Mouse (Mus musculus): ENCODE data around the gene Rasal1. TPM values are rescaled to one million over a fixed set of nuclear protein-coding genes. Genes with fewer than 3 reads are reported as not detected.

The Rasal1 gene
- polyA plus RNA-seq, 1 experiment from 2014 or later = 0.39 TPM

DNA sequence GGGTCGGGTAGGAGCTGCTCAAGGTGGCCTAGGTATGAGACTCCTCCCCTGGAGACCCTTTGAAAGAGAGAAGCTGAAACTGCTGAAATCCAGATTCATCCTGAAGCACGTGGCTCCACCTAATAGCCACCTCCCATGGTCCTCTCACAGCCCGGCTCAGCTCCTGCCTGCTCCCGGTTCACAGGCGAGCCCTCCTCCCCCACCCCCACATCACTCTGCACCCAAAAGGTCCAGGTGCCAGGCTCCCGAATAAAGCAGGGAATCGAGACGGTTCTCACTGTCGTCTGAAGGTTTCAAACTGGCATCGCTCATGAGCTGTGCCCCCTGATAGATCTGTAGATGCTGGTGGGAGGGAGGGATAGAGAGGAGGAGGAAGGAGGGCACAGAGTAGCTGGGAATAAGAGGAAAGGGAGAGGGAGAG, 43.4 kb upstream of the Rasal1 start:
- no peak for TF ChIP-seq CTCF (IDR thresholded peaks at IDR 0.05; ENCODE audit: low read depth)
- Histone ChIP-seq H3K36me3 (ENCODE audit: insufficient read depth, low read length) (no peaks in the 10 kb centered on the region), H3K27me3 (ENCODE audit: insufficient read depth, low read length) (no peaks in the 10 kb centered on the region), H3K9me3 (replicated peaks; ENCODE audit: low read length) (no peaks in the 10 kb centered on the region), H3K4me2 (ENCODE audit: low read length) (peak overlapping the region; percentile 63), H3K27ac (peak overlapping the region; percentile 50), H3K4me1 (replicated peaks; ENCODE audit: insufficient read depth, low read length) (0 out of 2 replicates have a peak, but pooled peaks cover 3% of the 10 kb centered on the region), H3K4me3 (replicated peaks; ENCODE audit: low read depth, low read length) (peak overlapping the region; percentile 23), H3K9ac (ENCODE audit: low read depth, low read length) (no peak overlapping the region)
- WGBS = under 1% methylated on average over 10 of the region's 10 CpGs
- DNase-seq (ENCODE audit: low spot score) (no peak), ATAC-seq (replicated peaks; ENCODE audit: low FRiP score, low read depth) (no peak)

DNA sequence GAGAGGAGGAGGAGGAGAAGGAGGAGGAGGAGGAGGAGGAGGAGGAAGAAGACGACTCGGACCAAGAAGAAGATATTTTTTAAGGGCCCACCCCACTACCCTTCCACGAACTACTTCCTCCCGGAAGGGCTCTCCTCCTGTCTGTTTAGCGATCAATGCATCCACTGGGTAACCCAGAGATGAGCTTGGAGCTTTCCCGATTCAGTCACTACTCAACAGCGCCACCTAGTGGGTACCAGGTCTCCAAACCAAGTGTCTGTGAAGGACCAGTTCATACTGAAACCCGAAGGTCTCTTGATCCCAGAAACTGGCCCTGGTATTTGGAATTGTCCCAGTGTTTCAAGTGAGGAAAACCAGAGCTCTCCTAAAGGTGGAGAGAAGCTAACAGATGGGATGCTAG, 42.9 kb upstream of the Rasal1 start:
- Histone ChIP-seq H3K9ac (ENCODE audit: low read depth, low read length) (no peak overlapping the region), H3K4me3 (replicated peaks; ENCODE audit: low read depth, low read length) (peak overlapping the region; percentile 23), H3K27me3 (ENCODE audit: insufficient read depth, low read length) (no peaks in the 10 kb centered on the region), H3K4me1 (replicated peaks; ENCODE audit: insufficient read depth, low read length) (0 out of 2 replicates have a peak, but pooled peaks cover 3% of the 10 kb centered on the region), H3K36me3 (ENCODE audit: insufficient read depth, low read length) (no peaks in the 10 kb centered on the region), H3K9me3 (replicated peaks; ENCODE audit: low read length) (no peaks in the 10 kb centered on the region), H3K4me2 (ENCODE audit: low read length) (peak overlapping the region; percentile 63), H3K27ac (no peak overlapping the region)
- WGBS = under 1% methylated on average over 8 of the region's 8 CpGs
- DNase-seq (ENCODE audit: low spot score) (peak; percentile 97), ATAC-seq (replicated peaks; ENCODE audit: low FRiP score, low read depth) (peak; percentile 51)
- TF ChIP-seq CTCF (IDR thresholded peaks at IDR 0.05; ENCODE audit: low read depth) = peak; percentile 94

DNA sequence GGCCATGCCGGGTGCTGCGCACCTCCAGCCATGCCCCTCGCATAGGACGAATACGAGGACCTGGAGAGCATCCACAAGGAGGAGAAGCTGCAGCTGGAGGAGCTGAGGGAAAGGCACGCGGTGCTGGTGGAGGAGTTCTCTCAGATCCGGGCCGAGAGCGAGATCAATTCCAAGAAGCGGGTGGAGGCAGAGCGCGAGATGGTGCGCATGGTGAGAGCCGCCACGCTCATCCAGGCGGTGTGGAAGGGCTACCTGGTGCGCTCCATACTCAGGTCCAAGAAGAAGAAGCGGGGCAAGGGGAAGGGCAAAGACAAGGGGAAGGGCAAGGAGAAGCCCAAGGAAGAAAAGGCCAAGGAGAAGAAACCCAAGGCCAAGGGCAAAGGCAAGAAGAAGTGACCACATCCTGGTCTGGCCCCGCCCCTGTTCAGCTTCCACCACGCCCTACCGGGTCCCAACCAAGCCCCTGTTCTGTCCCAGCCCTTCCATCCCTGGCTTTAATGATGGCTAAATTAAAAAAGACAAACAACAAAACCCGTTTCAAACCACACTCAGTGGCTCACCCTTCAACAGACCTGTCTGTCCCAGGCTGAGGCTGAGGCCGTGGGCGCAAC, 41.9 kb upstream of the Rasal1 start:
- Histone ChIP-seq H3K27ac (no peak overlapping the region), H3K9ac (ENCODE audit: low read depth, low read length) (no peak overlapping the region), H3K4me2 (ENCODE audit: low read length) (no peak overlapping the region), H3K36me3 (ENCODE audit: insufficient read depth, low read length) (no peaks in the 10 kb centered on the region), H3K4me1 (replicated peaks; ENCODE audit: insufficient read depth, low read length) (peaks cover 9% of the 10 kb centered on the region; the same call in 1 of the 2 replicates), H3K27me3 (ENCODE audit: insufficient read depth, low read length) (no peaks in the 10 kb centered on the region), H3K4me3 (replicated peaks; ENCODE audit: low read depth, low read length) (no peak overlapping the region), H3K9me3 (replicated peaks; ENCODE audit: low read length) (no peaks in the 10 kb centered on the region)
- no peak for DNase-seq (ENCODE audit: low spot score)
- WGBS = 74% methylated on average over 25 of the region's 25 CpGs
- no peak for TF ChIP-seq CTCF (IDR thresholded peaks at IDR 0.05; ENCODE audit: low read depth)
- ATAC-seq (replicated peaks; ENCODE audit: low FRiP score, low read depth) = no peak

DNA sequence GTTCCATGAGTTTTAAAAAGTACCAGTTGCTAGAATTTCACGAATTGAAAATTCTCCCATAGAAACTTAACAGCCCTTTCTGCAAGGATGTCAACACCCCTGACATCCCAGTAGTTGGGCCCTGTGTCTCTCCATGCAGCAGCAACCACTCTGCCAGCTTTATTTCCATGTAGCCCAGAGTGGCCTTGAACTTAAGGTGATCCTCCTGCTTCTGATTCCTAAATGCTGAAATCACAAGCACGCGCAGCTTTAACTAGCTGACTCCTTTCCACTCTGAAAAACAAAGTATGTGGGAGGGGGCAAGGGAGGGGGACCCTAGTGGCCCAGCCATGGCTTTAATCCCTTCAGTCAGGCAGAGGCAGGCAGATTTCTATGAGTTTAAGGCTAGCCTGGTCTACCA, 41.3 kb upstream of the Rasal1 start:
- Histone ChIP-seq H3K4me1 (replicated peaks; ENCODE audit: insufficient read depth, low read length) (peaks cover 11% of the 10 kb centered on the region; the same call in 1 of the 2 replicates), H3K4me2 (ENCODE audit: low read length) (no peak overlapping the region), H3K9me3 (replicated peaks; ENCODE audit: low read length) (no peaks in the 10 kb centered on the region), H3K9ac (ENCODE audit: low read depth, low read length) (no peak overlapping the region), H3K4me3 (replicated peaks; ENCODE audit: low read depth, low read length) (no peak overlapping the region), H3K36me3 (ENCODE audit: insufficient read depth, low read length) (no peaks in the 10 kb centered on the region), H3K27ac (no peak overlapping the region), H3K27me3 (ENCODE audit: insufficient read depth, low read length) (no peaks in the 10 kb centered on the region)
- no peak for ATAC-seq (replicated peaks; ENCODE audit: low FRiP score, low read depth)
- no peak for TF ChIP-seq CTCF (IDR thresholded peaks at IDR 0.05; ENCODE audit: low read depth)
- no peak for DNase-seq (ENCODE audit: low spot score)
- 82% methylated on average over 3 of the region's 3 CpGs for WGBS

DNA sequence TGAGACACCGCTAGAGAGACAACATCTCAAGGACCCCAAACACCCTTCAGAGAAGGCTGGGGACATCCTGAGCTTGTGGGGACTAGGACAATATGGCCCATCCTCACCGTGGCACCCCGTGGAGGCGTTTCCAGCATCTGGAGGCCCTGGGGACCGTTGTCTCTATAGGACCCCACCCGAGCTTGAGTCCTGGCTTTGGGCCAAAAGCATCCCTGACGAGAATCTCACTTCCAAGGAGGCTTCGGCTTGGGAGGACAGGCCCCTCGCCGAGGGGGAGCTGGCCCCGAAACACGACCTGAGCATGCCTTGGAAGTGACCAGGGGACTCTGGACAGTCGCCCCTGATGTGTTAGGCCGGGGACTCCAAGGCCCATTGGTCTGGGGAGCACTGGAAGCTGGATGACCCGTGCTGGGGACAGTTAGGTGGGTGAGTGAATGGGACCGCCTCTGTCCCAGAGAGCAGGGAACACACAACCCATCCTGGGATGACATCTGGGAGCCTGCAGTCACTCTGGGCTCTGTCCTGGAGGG, 39.3 kb upstream of the Rasal1 start:
- DNase-seq (ENCODE audit: low spot score) = no peak
- Histone ChIP-seq H3K9me3 (replicated peaks; ENCODE audit: low read length) (no peaks in the 10 kb centered on the region), H3K9ac (ENCODE audit: low read depth, low read length) (no peak overlapping the region), H3K27ac (no peak overlapping the region), H3K36me3 (ENCODE audit: insufficient read depth, low read length) (no peaks in the 10 kb centered on the region), H3K4me1 (replicated peaks; ENCODE audit: insufficient read depth, low read length) (peaks cover 14% of the 10 kb centered on the region; the same call in 1 of the 2 replicates), H3K4me3 (replicated peaks; ENCODE audit: low read depth, low read length) (no peak overlapping the region), H3K4me2 (ENCODE audit: low read length) (no peak overlapping the region), H3K27me3 (ENCODE audit: insufficient read depth, low read length) (no peaks in the 10 kb centered on the region)
- no peak for ATAC-seq (replicated peaks; ENCODE audit: low FRiP score, low read depth)
- TF ChIP-seq CTCF (IDR thresholded peaks at IDR 0.05; ENCODE audit: low read depth) = no peak
- 85% methylated on average over 16 of the region's 16 CpGs for WGBS

DNA sequence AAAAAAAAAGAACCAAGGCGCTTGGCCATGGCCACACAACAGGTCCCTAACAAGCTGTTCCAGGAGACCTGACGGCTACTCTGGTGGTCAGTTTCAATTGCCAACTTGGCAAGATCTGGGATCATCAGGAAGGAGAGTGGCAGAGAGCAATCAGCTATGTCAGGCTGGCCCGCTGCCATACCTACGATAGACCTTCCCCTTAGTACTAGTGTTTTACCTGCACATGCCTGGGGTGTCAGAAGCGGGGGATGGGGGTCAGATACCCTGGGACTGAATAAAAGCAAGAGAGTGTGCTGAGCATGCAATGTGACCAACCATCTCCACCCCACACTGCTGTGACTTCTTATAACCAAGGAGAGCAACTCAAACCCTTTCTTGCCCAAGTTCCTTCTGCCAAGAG, 37.7 kb upstream of the Rasal1 start:
- Histone ChIP-seq H3K4me2 (ENCODE audit: low read length) (peak overlapping the region; percentile 92; the same call in 1 of the 2 replicates), H3K27me3 (ENCODE audit: insufficient read depth, low read length) (no peaks in the 10 kb centered on the region), H3K36me3 (ENCODE audit: insufficient read depth, low read length) (no peaks in the 10 kb centered on the region), H3K4me1 (replicated peaks; ENCODE audit: insufficient read depth, low read length) (peaks cover 11% of the 10 kb centered on the region; the same call in 1 of the 2 replicates), H3K9ac (ENCODE audit: low read depth, low read length) (no peak overlapping the region), H3K4me3 (replicated peaks; ENCODE audit: low read depth, low read length) (no peak overlapping the region), H3K9me3 (replicated peaks; ENCODE audit: low read length) (no peaks in the 10 kb centered on the region), H3K27ac (no peak overlapping the region)
- TF ChIP-seq CTCF (IDR thresholded peaks at IDR 0.05; ENCODE audit: low read depth) = no peak
- ATAC-seq (replicated peaks; ENCODE audit: low FRiP score, low read depth) = no peak
- DNase-seq (ENCODE audit: low spot score) = no peak
- WGBS = 86% methylated on average over 5 of the region's 5 CpGs
